ENCODE assay signal across 12 mouse cellular contexts in genomic region chr1:151986024-151986778, GRCm38 (mm10).
DNase-seq lines count a peak whose midpoint lies in the region; ATAC-seq lines count a peak whose summit lies in the region.
"Had no signal": no experiment of that assay in that cellular context is flagged by ENCODE, and none has a peak within 500 bp of the region (broad histone marks: within the 10 kb centered on the region; RNA-seq: fewer than 3 reads in every experiment).

No protein-coding gene starts in this region.

- no peak overlapping the region for H3K4me3 ChIP-seq in heart, embryonic 15.5 days
- H3K4me3 ChIP-seq: embryonic facial prominence, embryonic 13.5 days; stomach, embryonic 15.5 days had no signal

- H3K9ac ChIP-seq in heart, embryonic 15.5 days: no peak overlapping the region
- H3K9ac ChIP-seq: embryonic facial prominence, embryonic 13.5 days; stomach, embryonic 15.5 days had no signal

- H3K36me3 ChIP-seq in heart, embryonic 15.5 days: no peaks in the 10 kb centered on the region
- H3K36me3 ChIP-seq: embryonic facial prominence, embryonic 13.5 days; stomach, embryonic 15.5 days had no signal

- WGBS in heart, embryonic 15.5 days: 50% methylated on average over 11 of the region's 11 CpGs

- peak; percentile 44 to 62 for DNase-seq in heart, adult 18-20 months
- no peak for DNase-seq in heart, postnatal 36 days
- DNase-seq in cerebellum, adult 11 months: peak; percentile 69
- peak; percentile 68 for DNase-seq in cerebellum, adult 8-10 months
- no peak for DNase-seq in spleen, adult 18-20 months
- DNase-seq in frontal cortex, adult 2 months (ENCODE audit: extremely low spot score in 1 of 2, low spot score in 1 of 2): no peak
- DNase-seq in Muller cell, postnatal 12 days (ENCODE audit: inconsistent ontology term): no peak
- DNase-seq: kidney, postnatal 14 days had no signal

- no peak overlapping the region for H3K4me2 ChIP-seq in heart, embryonic 15.5 days
- H3K4me2 ChIP-seq: embryonic facial prominence, embryonic 13.5 days; stomach, embryonic 15.5 days had no signal

- H3K27me3 ChIP-seq in heart, embryonic 15.5 days: no peaks in the 10 kb centered on the region
- H3K27me3 ChIP-seq: embryonic facial prominence, embryonic 13.5 days; stomach, embryonic 15.5 days had no signal

- intact Hi-C loops in heart, postnatal 36 days (cut with DNase I): no loop called here

- H3K27ac ChIP-seq in heart, embryonic 15.5 days: peak overlapping the region; percentile 73
- H3K27ac ChIP-seq: embryonic facial prominence, embryonic 13.5 days; macrophage; stomach, embryonic 15.5 days had no signal

- H3K4me1 ChIP-seq in heart, embryonic 15.5 days (replicated peaks): peaks cover 10% of the 10 kb centered on the region
- H3K4me1 ChIP-seq: stomach, embryonic 15.5 days had no signal

- peak; percentile 77 for ATAC-seq in heart, embryonic 15.5 days (replicated peaks; ENCODE audit: insufficient number of reproducible peaks, insufficient read depth, low FRiP score, low read depth)

- H3K9me3 ChIP-seq in heart, embryonic 15.5 days (replicated peaks): no peaks in the 10 kb centered on the region
- H3K9me3 ChIP-seq: embryonic facial prominence, embryonic 13.5 days; stomach, embryonic 15.5 days had no signal

Comparison
In these comparisons a context has a peak if more than half of its experiments do, and no peak if none do; other contexts are left out.
1. DNase-seq: peak in heart, adult 18-20 months (2 of 2), cerebellum, adult 11 months (single experiment) and cerebellum, adult 8-10 months (single experiment); none in heart, postnatal 36 days (0 of 2), spleen, adult 18-20 months (0 of 2), frontal cortex, adult 2 months (0 of 2) and Muller cell, postnatal 12 days (single experiment).